Mouse (Mus musculus): Measurements from ENCODE around the gene Pin1. TPM values are rescaled to one million over a fixed set of nuclear protein-coding genes. Genes with fewer than 3 reads are reported as not detected.
"Not testable (repeated sequence)": the region's sequence is repeated elsewhere in the genome, so short reads cannot be mapped to it uniquely, and the experiment has no call there.

Gene Pin1
- total RNA-seq, 2 experiments from 2014 or later: 13.0 to 15.0 TPM

DNA sequence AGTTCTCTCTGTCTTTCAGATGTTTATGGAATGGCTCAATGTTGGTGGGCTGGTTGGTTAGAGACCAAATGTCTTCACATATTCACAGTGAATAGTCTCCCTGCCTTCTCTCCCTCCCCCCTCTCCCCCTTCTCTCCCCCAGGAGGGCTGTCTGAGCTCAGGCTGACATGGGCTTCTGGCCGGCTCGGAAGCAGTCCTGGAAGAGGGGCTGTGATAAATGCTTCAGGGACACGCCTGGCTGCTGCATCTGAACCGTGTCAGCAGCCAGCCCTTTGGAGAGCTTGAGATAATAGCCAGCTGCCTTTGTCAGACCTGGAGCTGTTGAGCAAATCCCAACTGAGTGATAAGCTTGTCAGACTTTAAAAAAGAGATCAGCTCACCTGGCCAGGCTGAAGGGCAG, 38.0 kb downstream of the Pin1 start:
- DNase-seq: no peak
- intact Hi-C loops (cut with DNase I): no loop called here

GRCm38 (mm10) chr9:20690449-20690848, 38.6 kb downstream of the Pin1 start:
- H3K4me3 ChIP-seq; DNase-seq; H3K27ac ChIP-seq; intact Hi-C loops (cut with DNase I): not testable (repeated sequence)

More for the DNA sequence above, 38.0 kb downstream of the Pin1 start:
- Histone ChIP-seq H3K4me3 (no peak overlapping the region), H3K27ac (no peak overlapping the region)
- no peak for TF ChIP-seq CTCF (IDR thresholded peaks at IDR 0.05)

DNA sequence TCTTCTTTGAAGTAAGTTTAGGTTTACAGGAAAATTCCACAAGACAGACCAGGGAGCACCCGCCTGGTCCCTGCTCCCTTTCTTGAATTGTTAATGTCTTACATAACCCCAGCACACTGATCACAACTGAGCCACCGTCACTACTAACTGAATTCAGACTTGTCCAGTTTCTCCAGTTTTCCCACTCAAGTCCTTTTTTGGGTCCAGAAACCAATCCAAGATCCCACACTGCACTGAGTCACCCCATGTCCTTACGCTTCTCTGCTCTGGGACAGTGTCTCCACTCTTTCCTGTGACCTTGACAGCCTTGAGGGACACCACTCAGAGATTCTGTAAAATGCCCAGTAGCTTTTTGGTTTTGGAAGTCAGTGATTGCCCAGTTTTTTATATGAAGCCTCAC, 41.0 kb downstream of the Pin1 start:
- Histone ChIP-seq H3K27ac (no peak overlapping the region), H3K4me3 (no peak overlapping the region)
- intact Hi-C loops (cut with DNase I): no loop called here
- DNase-seq: no peak
- no peak for TF ChIP-seq CTCF (IDR thresholded peaks at IDR 0.05)

GRCm38 (mm10) chr9:20694721-20695235, 42.9 kb downstream of the Pin1 start:
- DNase-seq: peak; percentile 27
- TF ChIP-seq CTCF (IDR thresholded peaks at IDR 0.05): no peak

GRCm38 (mm10) chr9:20696107-20696712, 44.3 kb downstream of the Pin1 start:
- no peak overlapping the region for H3K4me3 ChIP-seq
- no peak for TF ChIP-seq CTCF (IDR thresholded peaks at IDR 0.05)
- intact Hi-C loops (cut with DNase I): no loop called here
- no peak overlapping the region for H3K27ac ChIP-seq
- DNase-seq: no peak

More at GRCm38 (mm10) chr9:20694721-20695235, 42.9 kb downstream of the Pin1 start:
- no peak overlapping the region for H3K27ac ChIP-seq
- intact Hi-C loops (cut with DNase I): no loop called here
- H3K4me3 ChIP-seq: peak overlapping the region; percentile 64

- no peak for DNase-seq
- intact Hi-C loops (cut with DNase I): no loop called here
- Histone ChIP-seq H3K27ac (no peak overlapping the region), H3K4me3 (no peak overlapping the region)
- TF ChIP-seq CTCF (IDR thresholded peaks at IDR 0.05): no peak
Measured at GRCm38 (mm10) chr9:20697466-20697865, 45.6 kb downstream of the Pin1 start.

- Histone ChIP-seq H3K27ac (no peak overlapping the region), H3K4me3 (no peak overlapping the region)
- no peak for TF ChIP-seq CTCF (IDR thresholded peaks at IDR 0.05)
- DNase-seq: peak; percentile 47
- intact Hi-C loops (cut with DNase I): no loop called here
Measured at GRCm38 (mm10) chr9:20703832-20704380, 52.0 kb downstream of the Pin1 start.

DNA sequence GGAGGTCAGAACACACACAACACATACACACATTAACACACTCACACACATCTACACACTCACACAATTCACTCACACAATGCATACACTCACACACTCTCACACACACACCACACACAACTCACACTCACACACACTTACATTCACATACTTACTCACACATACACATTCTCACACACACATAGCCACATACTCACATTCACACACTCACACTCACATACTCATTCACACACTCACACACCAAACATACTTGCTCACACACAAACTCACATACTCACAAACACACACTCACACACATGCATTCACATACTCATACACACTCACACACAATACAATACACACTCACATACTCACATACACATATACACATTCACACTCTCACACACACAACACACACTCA, 53.5 kb downstream of the Pin1 start:
- Histone ChIP-seq H3K4me3 (no peak overlapping the region), H3K27ac (no peak overlapping the region)
- DNase-seq: no peak
- no peak for TF ChIP-seq CTCF (IDR thresholded peaks at IDR 0.05)
- intact Hi-C loops (cut with DNase I): no loop called here

GRCm38 (mm10) chr9:20705981-20706380, 54.1 kb downstream of the Pin1 start:
- no peak overlapping the region for H3K27ac ChIP-seq
- no peak for DNase-seq
- no peak overlapping the region for H3K4me3 ChIP-seq
- peak; percentile 12; the same call in 1 of the 2 replicates for TF ChIP-seq CTCF (IDR thresholded peaks at IDR 0.05)
- intact Hi-C loops (cut with DNase I): no loop called here

GRCm38 (mm10) chr9:20710471-20710870, 58.6 kb downstream of the Pin1 start:
- H3K27ac ChIP-seq: no peak overlapping the region
- no peak for DNase-seq
- intact Hi-C loops (cut with DNase I): no loop called here
- TF ChIP-seq CTCF (IDR thresholded peaks at IDR 0.05): no peak
- H3K4me3 ChIP-seq: no peak overlapping the region

DNA sequence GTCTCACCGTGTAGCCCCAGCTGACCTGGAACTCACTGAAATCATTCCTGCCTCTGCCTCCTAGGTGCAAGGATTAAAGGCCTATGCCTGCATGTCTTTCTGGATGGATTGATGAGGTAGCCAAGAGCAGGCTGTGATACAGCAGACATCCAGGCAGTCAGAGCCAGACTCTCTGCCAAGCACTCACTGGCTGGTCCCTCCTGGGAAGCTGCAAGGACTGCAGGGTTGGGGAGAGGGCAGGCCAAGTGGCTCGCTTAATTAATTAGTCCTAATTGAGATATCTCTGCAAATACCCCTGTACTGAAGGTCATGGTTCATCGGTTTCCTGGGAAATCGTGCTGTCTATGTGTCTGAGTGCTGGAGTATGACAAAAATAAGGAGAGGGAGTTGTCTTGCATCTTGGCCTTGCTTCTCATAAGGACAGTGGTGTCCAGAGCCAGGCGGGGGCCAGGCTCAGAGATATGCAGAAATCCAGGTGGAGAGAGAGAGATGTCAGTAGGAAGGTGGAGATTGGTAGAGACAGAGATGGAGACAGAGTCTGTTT, 61.1 kb downstream of the Pin1 start:
- no peak for TF ChIP-seq CTCF (IDR thresholded peaks at IDR 0.05)
- Histone ChIP-seq H3K27ac (no peak overlapping the region), H3K4me3 (no peak overlapping the region)
- intact Hi-C loops (cut with DNase I): no loop called here
- DNase-seq: no peak

GRCm38 (mm10) chr9:20713478-20713987, 61.6 kb downstream of the Pin1 start:
- intact Hi-C loops (cut with DNase I): no loop called here
- no peak overlapping the region for H3K4me3 ChIP-seq
- no peak overlapping the region for H3K27ac ChIP-seq
- no peak for DNase-seq
- TF ChIP-seq CTCF (IDR thresholded peaks at IDR 0.05): no peak

DNA sequence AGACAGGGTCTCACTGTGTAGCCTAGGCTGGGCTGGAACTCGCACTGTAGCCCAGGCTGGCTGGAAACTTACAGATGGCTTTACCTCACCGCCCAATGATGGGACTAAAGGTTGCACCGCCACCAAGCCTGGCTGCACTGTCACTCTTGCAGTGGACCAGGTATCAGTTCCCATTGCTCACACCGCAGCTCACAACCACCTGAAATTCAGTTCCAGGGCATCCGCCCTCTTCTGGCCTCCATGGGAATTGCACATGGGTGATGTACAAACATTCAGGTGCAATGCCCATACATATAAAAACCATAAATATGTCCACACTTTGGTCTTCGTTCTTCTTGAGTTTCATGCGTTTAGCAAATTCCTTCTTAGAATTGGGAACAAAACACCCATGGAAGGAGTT, 63.4 kb downstream of the Pin1 start:
- H3K27ac ChIP-seq: no peak overlapping the region
- intact Hi-C loops (cut with DNase I): no loop called here
- TF ChIP-seq CTCF (IDR thresholded peaks at IDR 0.05): peak; percentile 36; the same call in 1 of the 2 replicates
- DNase-seq: no peak
- H3K4me3 ChIP-seq: no peak overlapping the region

Other genes starting within 250 kb of the Pin1 start
- 1 to 10 TPM; 8.3 to 9.2 TPM for gene Zfp26, start 191.9 kb upstream of the Pin1 start, total RNA-seq (2021)
- gene Zfp426, start 159.3 kb upstream of the Pin1 start, total RNA-seq (2021): 10 to 100 TPM in 1 of 2 experiments, 1 to 10 TPM in 1; 8.5 to 10.2 TPM
- gene Zfp266, start 130.7 kb upstream of the Pin1 start, total RNA-seq (2021): 10 to 100 TPM; 16.6 to 18.4 TPM
- 1 to 10 TPM; 2.6 to 3.8 TPM for gene Zfp846, start 70.8 kb upstream of the Pin1 start, total RNA-seq (2021)
- gene Ubl5, start 9.2 kb upstream of the Pin1 start, total RNA-seq (2021): 100 to 1,000 TPM; 188 to 210 TPM
- gene Fbxl12, start 7.3 kb upstream of the Pin1 start, total RNA-seq (2021): 1 to 10 TPM; 4.7 to 5.3 TPM
- under 1 TPM; 0.20 TPM for gene Olfm2, start 94.3 kb downstream of the Pin1 start, total RNA-seq (2021)
- 10 to 100 TPM; 12.8 to 22.5 TPM for gene Col5a3, start 163.0 kb downstream of the Pin1 start, total RNA-seq (2021)
- gene Rdh8, start 166.4 kb downstream of the Pin1 start, total RNA-seq (2021): under 1 TPM in 1 of 2 experiments, not detected in 1; 0.56 TPM
- gene A230050P20Rik, start 216.5 kb downstream of the Pin1 start, total RNA-seq (2021): 1 to 10 TPM; 2.1 to 2.3 TPM
- gene Angptl6, start 227.6 kb downstream of the Pin1 start, total RNA-seq (2021): 1 to 10 TPM; 5.1 to 7.0 TPM
- gene Ppan, start 236.1 kb downstream of the Pin1 start, total RNA-seq (2021): 1 to 10 TPM; 7.9 to 8.6 TPM
- 100 to 1,000 TPM in 1 of 2 experiments, 10 to 100 TPM in 1; 97.0 to 102 TPM for gene Eif3g, start 246.5 kb downstream of the Pin1 start, total RNA-seq (2021)